Mouse (Mus musculus): ENCODE measurements around the gene Ugt1a6a. TPM values are rescaled to one million over a fixed set of nuclear protein-coding genes. Genes with fewer than 3 reads are reported as not detected.

The Ugt1a6a gene
- polyA plus RNA-seq, 1 experiment from 2014 or later: 3.9 TPM

- Histone ChIP-seq H3K9me3 (ENCODE audit: control insufficient read depth, low read length) (peaks cover 6% of the 10 kb centered on the region; the same call in 1 of the 2 replicates), H3K27me3 (ENCODE audit: control insufficient read depth, insufficient read depth, low read depth, low read length) (no peaks in the 10 kb centered on the region), H3K9ac (ENCODE audit: low read length) (no peak overlapping the region), H3K4me2 (ENCODE audit: low read depth, low read length) (no peak overlapping the region), H3K4me1 (replicated peaks; ENCODE audit: control insufficient read depth, insufficient read depth, low read length) (peaks cover under 1% of the 10 kb centered on the region; the same call in 1 of the 2 replicates), H3K4me3 (ENCODE audit: low read length) (no peak overlapping the region), H3K27ac (ENCODE audit: low read length) (no peak overlapping the region), H3K36me3 (ENCODE audit: control insufficient read depth, insufficient read depth, low read length) (no peaks in the 10 kb centered on the region)
- no peak for ATAC-seq (ENCODE audit: low read depth)
- WGBS: 55% methylated on average over 2 of the region's 2 CpGs
These were observed 65.4 kb downstream of the Ugt1a6a start for GRCm38 (mm10) chr1:88199996-88200395.

DNA sequence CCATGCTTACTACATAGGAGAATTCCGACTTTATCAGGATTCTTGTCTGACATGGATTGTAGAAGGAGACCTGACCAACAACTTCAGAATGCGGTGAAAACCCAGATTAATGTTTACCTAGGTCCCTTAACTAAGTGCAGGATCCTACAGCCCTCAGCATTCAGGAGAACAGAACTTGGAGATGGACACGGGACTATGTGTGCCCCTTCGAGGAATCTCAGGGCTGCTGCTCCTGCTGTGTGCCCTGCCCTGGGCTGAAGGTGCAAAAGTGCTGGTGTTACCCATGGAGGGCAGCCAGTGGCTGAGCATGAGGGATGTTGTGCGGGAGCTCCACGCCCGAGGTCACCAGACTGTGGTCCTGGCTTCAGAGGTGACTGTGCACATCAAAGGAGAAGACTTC is 65.8 kb downstream of the Ugt1a6a start, which contains the start of gene Ugt1a2:
Ugt1a2 (plus strand) TSS at position 146 of the 400 bp plus-strand sequence.
- no peak for ATAC-seq (ENCODE audit: low read depth)
- WGBS: 69% methylated on average over 7 of the region's 7 CpGs
- Histone ChIP-seq H3K27me3 (ENCODE audit: control insufficient read depth, insufficient read depth, low read depth, low read length) (no peaks in the 10 kb centered on the region), H3K4me3 (ENCODE audit: low read length) (no peak within 1 kb of the TSS), H3K4me2 (ENCODE audit: low read depth, low read length) (no peak within 1 kb of the TSS), H3K36me3 (ENCODE audit: control insufficient read depth, insufficient read depth, low read length) (no peaks in the 10 kb centered on the region), H3K9me3 (ENCODE audit: control insufficient read depth, low read length) (peaks cover 6% of the 10 kb centered on the region; the same call in 1 of the 2 replicates), H3K9ac (ENCODE audit: low read length) (no peak within 1 kb of the TSS), H3K27ac (ENCODE audit: low read length) (no peak within 1 kb of the TSS), H3K4me1 (replicated peaks; ENCODE audit: control insufficient read depth, insufficient read depth, low read length) (peaks cover 4% of the 10 kb centered on the region; the same call in 1 of the 2 replicates)

DNA sequence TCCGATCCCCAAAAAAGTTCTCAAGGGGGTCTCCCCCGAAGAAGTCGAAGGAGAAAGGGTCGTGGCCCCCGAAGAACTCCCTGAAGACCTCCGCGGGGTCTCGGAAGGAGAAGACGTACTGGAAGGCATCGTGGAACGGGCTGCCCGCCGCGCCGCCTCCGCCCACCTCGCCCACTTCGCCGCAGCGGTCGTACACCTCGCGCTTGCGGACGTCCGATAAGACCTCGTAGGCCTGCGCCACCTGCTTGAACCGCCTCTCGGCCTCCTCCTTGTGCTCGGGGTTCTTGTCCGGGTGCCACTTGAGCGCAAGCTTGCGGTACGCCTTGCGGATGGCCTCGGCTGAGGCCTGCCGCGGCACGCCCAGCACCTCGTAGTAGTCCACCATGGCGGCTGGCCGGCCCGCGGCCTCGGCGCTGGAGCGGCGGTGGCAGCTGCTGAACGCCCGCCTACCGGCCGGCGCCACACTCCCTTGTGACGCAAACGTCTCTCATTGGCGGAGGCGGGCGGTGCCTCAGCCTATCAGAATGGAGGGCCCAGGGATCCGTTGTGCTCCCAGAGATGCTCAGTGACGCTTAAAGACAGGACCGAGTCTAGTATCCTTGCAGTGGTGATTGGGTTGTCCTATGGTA is 70.8 kb downstream of the Ugt1a6a start, which contains the start of gene Dnajb3:
Dnajb3 (minus strand) TSS at position 489 of the 629 bp plus-strand sequence.
- Histone ChIP-seq H3K27ac (ENCODE audit: low read length) (no peak within 1 kb of the TSS), H3K36me3 (ENCODE audit: control insufficient read depth, insufficient read depth, low read length) (no peaks in the 10 kb centered on the region), H3K4me2 (ENCODE audit: low read depth, low read length) (peak within 1 kb of the TSS; percentile 90), H3K27me3 (ENCODE audit: control insufficient read depth, insufficient read depth, low read depth, low read length) (no peaks in the 10 kb centered on the region), H3K4me3 (ENCODE audit: low read length) (peak within 1 kb of the TSS; percentile 54), H3K9me3 (ENCODE audit: control insufficient read depth, low read length) (peaks cover 6% of the 10 kb centered on the region; the same call in 1 of the 2 replicates), H3K9ac (ENCODE audit: low read length) (peak within 1 kb of the TSS; percentile 78), H3K4me1 (replicated peaks; ENCODE audit: control insufficient read depth, insufficient read depth, low read length) (peaks cover 4% of the 10 kb centered on the region; the same call in 1 of the 2 replicates)
- ATAC-seq (ENCODE audit: low read depth): peak; percentile 99
- WGBS: 6% methylated on average over 62 of the region's 62 CpGs

- Histone ChIP-seq H3K9ac (ENCODE audit: low read length) (no peak overlapping the region), H3K4me1 (replicated peaks; ENCODE audit: control insufficient read depth, insufficient read depth, low read length) (peaks cover 4% of the 10 kb centered on the region; the same call in 1 of the 2 replicates), H3K36me3 (ENCODE audit: control insufficient read depth, insufficient read depth, low read length) (no peaks in the 10 kb centered on the region), H3K27ac (ENCODE audit: low read length) (no peak overlapping the region), H3K27me3 (ENCODE audit: control insufficient read depth, insufficient read depth, low read depth, low read length) (no peaks in the 10 kb centered on the region), H3K9me3 (ENCODE audit: control insufficient read depth, low read length) (peaks cover 14% of the 10 kb centered on the region), H3K4me3 (ENCODE audit: low read length) (no peak overlapping the region), H3K4me2 (ENCODE audit: low read depth, low read length) (no peak overlapping the region)
- no peak for ATAC-seq (ENCODE audit: low read depth)
- WGBS: 60% methylated on average over 2 of the region's 2 CpGs
These were observed 72.4 kb downstream of the Ugt1a6a start for GRCm38 (mm10) chr1:88206843-88207479.

DNA sequence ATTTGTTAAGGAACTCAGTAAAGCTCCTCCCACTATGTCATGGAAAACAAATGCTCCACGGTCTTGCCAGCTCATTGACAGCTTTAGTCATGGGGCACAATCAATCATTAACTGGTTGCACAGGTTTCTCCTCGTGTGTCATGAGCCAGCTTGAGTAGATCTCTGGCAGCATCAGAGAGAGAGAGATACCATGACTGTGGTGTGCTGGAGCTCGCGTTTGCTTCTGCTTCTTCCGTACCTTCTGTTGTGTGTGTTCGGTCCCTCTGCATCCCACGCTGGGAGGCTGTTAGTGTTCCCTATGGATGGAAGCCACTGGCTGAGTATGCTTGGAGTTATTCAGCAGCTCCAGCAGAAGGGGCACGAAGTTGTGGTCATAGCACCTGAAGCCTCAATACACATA is 77.2 kb downstream of the Ugt1a6a start, which contains the start of gene Ugt1a1:
Ugt1a1 (plus strand) TSS at position 148 of the 400 bp plus-strand sequence.
- no peak for ATAC-seq (ENCODE audit: low read depth)

GRCm38 (mm10) chr1:88212341-88213045 is 77.9 kb downstream of the Ugt1a6a start:
- Histone ChIP-seq H3K9me3 (ENCODE audit: control insufficient read depth, low read length) (peaks cover 53% of the 10 kb centered on the region), H3K36me3 (ENCODE audit: control insufficient read depth, insufficient read depth, low read length) (no peaks in the 10 kb centered on the region), H3K27me3 (ENCODE audit: control insufficient read depth, insufficient read depth, low read depth, low read length) (no peaks in the 10 kb centered on the region), H3K4me1 (replicated peaks; ENCODE audit: control insufficient read depth, insufficient read depth, low read length) (no peaks in the 10 kb centered on the region), H3K9ac (ENCODE audit: low read length) (no peak overlapping the region), H3K4me3 (ENCODE audit: low read length) (no peak overlapping the region), H3K27ac (ENCODE audit: low read length) (no peak overlapping the region), H3K4me2 (ENCODE audit: low read depth, low read length) (no peak overlapping the region)
- WGBS: 54% methylated on average over 8 of the region's 8 CpGs
- no peak for ATAC-seq (ENCODE audit: low read depth)

More for the DNA sequence above, 77.2 kb downstream of the Ugt1a6a start, which contains the start of gene Ugt1a1:
- H3K27me3 ChIP-seq (ENCODE audit: control insufficient read depth, insufficient read depth, low read depth, low read length): no peaks in the 10 kb centered on the region
- H3K9me3 ChIP-seq (ENCODE audit: control insufficient read depth, low read length): peaks cover 46% of the 10 kb centered on the region
- no peaks in the 10 kb centered on the region for H3K36me3 ChIP-seq (ENCODE audit: control insufficient read depth, insufficient read depth, low read length)
- no peak within 1 kb of the TSS for H3K27ac ChIP-seq (ENCODE audit: low read length)
- no peak within 1 kb of the TSS for H3K4me2 ChIP-seq (ENCODE audit: low read depth, low read length)
- 62% methylated on average over 8 of the region's 8 CpGs for WGBS
- no peak within 1 kb of the TSS for H3K9ac ChIP-seq (ENCODE audit: low read length)
- H3K4me1 ChIP-seq (replicated peaks; ENCODE audit: control insufficient read depth, insufficient read depth, low read length): no peaks in the 10 kb centered on the region
- no peak within 1 kb of the TSS for H3K4me3 ChIP-seq (ENCODE audit: low read length)

GRCm38 (mm10) chr1:88213061-88213460 is 78.5 kb downstream of the Ugt1a6a start:
- Histone ChIP-seq H3K4me2 (ENCODE audit: low read depth, low read length) (no peak overlapping the region), H3K4me1 (replicated peaks; ENCODE audit: control insufficient read depth, insufficient read depth, low read length) (no peaks in the 10 kb centered on the region), H3K9me3 (ENCODE audit: control insufficient read depth, low read length) (peaks cover 55% of the 10 kb centered on the region), H3K27me3 (ENCODE audit: control insufficient read depth, insufficient read depth, low read depth, low read length) (no peaks in the 10 kb centered on the region), H3K9ac (ENCODE audit: low read length) (no peak overlapping the region), H3K36me3 (ENCODE audit: control insufficient read depth, insufficient read depth, low read length) (no peaks in the 10 kb centered on the region), H3K4me3 (ENCODE audit: low read length) (no peak overlapping the region), H3K27ac (ENCODE audit: low read length) (no peak overlapping the region)
- 69% methylated on average over 1 of the region's 1 CpGs for WGBS
- ATAC-seq (ENCODE audit: low read depth): no peak

DNA sequence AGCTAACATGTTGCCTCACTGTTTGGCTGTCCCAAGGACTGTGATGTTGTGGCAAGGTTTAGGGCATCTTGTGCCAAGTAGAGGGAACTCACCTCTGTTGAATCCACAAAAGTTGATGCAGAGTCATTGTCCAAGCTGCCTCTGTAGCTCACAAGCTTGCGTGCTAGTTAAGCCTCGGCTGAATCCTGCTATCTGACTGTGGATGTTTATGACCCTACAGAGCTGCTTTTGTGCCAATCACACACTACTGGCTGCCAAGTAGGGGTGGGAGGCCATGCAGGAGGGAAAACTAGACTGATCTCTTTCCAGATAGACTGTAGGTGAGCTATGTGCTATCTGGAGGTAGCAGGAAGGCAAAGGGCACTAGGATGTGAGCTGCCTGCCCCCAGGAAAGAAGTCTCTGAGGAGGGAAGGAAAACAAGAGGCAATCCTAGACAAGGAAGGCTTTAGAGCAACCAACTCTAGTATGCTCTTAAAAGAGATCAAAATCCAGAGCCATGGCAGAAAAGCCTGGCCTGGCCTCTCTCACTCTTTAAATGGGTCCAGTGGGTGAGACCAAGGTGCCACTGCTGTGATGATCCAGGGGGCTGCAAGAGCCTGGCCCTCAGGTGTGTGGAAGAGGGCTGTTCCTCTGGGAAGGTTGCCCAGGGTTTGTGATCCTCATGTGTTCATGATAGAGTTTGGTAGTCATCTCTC is 79.3 kb downstream of the Ugt1a6a start:
- Histone ChIP-seq H3K9me3 (ENCODE audit: control insufficient read depth, low read length) (peaks cover 55% of the 10 kb centered on the region), H3K9ac (ENCODE audit: low read length) (no peak overlapping the region), H3K27ac (ENCODE audit: low read length) (no peak overlapping the region), H3K4me3 (ENCODE audit: low read length) (no peak overlapping the region), H3K36me3 (ENCODE audit: control insufficient read depth, insufficient read depth, low read length) (no peaks in the 10 kb centered on the region), H3K4me2 (ENCODE audit: low read depth, low read length) (no peak overlapping the region), H3K4me1 (replicated peaks; ENCODE audit: control insufficient read depth, insufficient read depth, low read length) (no peaks in the 10 kb centered on the region), H3K27me3 (ENCODE audit: control insufficient read depth, insufficient read depth, low read depth, low read length) (no peaks in the 10 kb centered on the region)
- 73% methylated on average over 2 of the region's 2 CpGs for whole genome bisulfite sequencing
- ATAC-seq (ENCODE audit: low read depth): no peak
